Mouse (Mus musculus) cerebellum, adult 2 months (tissue): ENCODE measurements around the gene Mthfsd. TPM values are rescaled to one million over a fixed set of nuclear protein-coding genes. Genes with fewer than 3 reads are reported as not detected.
A peak's percentile ranks its signal among the peaks of the same experiment; 100 is the strongest.

Experiments
- DNase-seq, 2 experiments: peaks; one replicate each; pipeline ENCODE4 v3.0.0; 2021
- H3K27ac ChIP-seq: fragments of 200-500 bp; 2 replicates; pipeline ENCODE4 v1.5.1; 2012; ENCODE audit warnings: low read length, control low read depth, inconsistent platforms; ENCODE audit not compliant: insufficient read depth
- H3K27me3 ChIP-seq: fragments of 200-500 bp; 2 replicates; pipeline ENCODE4 v1.6.1; 2012; ENCODE audit warnings: inconsistent platforms, mild to moderate bottlenecking, low read length, moderate library complexity; ENCODE audit not compliant: control insufficient read depth, insufficient read depth
- H3K4me1 ChIP-seq: fragments of 200-500 bp; 2 replicates; pipeline ENCODE4 v1.6.1; 2011; ENCODE audit warnings: low read length; ENCODE audit not compliant: control insufficient read depth, insufficient read depth
- H3K4me3 ChIP-seq: fragments of 200-500 bp; replicated peaks from 2 replicates; pipeline ENCODE3; 2011; ENCODE audit warnings: mild to moderate bottlenecking, low read depth, low read length, control low read depth; ENCODE audit not compliant: insufficient read depth
- CTCF ChIP-seq: fragments of 200-500 bp; IDR thresholded peaks from 2 replicates; pipeline ENCODE4 v1.5.1; 2011; ENCODE audit warnings: low read depth, mild to moderate bottlenecking, control low read depth, low read length, moderate library complexity, borderline replicate concordance; ENCODE audit not compliant: insufficient read depth
- POLR2A ChIP-seq: fragments of 200-500 bp; IDR thresholded peaks from 2 replicates; pipeline ENCODE4 v1.6.1; 2011; ENCODE audit warnings: low read length, control low read depth, borderline replicate concordance; ENCODE audit not compliant: insufficient read depth
- WGBS: fragments of 180-500 bp; shearing (Covaris S2); methylation state at CpG from one replicate; pipeline ENCODE4 v1.1.7; 2018; 5-methylcytosine and 5-hydroxymethylcytosine counted together
- polyA plus RNA-seq: library from polyadenylated mRNA; depleted of rRNA; stranded (reverse); fragments of >200 nt; gene quantifications from 2 replicates; pipeline ENCODE4 v1.2.3, GENCODE M21; 2012

Gene Mthfsd
- polyA plus RNA-seq, 1 experiment = 119 TPM

- H3K27ac ChIP-seq = no peak overlapping the region
- peak; percentile 93 to 99 for DNase-seq
- TF ChIP-seq POLR2A (no peak), CTCF (peak; percentile 98)
- H3K27me3 ChIP-seq = peaks cover 11% of the 10 kb centered on the region; the same call in 1 of the 2 replicates
- H3K4me3 ChIP-seq = no peak overlapping the region
- H3K4me1 ChIP-seq = no peaks in the 10 kb centered on the region
- WGBS = under 1% methylated on average over 21 of the region's 21 CpGs
Observed at GRCm38 (mm10) chr8:121113261-121113660, 5.1 kb upstream of the Mthfsd start.

DNA sequence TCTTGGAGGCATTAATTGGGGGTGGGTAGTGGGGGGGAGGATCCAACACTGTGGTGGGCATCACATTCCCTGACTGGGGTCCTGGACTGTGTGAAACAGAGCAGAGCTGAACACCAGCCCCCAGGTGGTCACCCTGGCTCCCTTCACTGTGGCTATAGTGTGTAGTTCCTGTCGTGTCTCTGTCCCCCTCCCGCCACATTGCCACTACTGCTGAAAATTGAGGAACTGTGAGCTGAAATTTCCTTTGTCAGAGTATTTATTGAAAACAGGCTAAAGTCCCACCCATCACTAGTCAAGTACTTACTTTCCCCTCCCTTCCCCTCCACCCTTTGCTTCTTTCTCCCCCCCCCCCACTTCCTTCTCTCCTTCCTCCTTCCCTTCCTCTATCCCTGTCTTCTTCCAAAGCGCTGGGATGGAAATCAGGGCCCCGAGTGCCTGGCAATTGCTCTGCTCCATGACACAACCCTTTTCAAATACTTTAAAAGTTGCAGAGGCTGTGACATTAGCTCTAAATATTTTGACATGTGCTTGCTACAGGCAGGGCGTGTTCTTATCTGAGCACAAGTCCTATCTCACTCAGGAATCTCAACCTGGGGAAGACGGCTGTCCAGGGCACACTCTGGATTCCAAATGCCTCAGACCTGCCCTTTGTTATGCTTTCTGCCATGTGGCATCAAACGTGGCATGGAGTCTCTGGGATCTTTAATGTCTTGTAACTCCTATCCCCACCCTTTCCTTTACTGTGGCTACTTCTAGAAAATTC, 3.1 kb upstream of the Mthfsd start:
- 56% methylated on average over 7 of the region's 7 CpGs for WGBS

GRCm38 (mm10) chr8:121108657-121109056, 465 bp upstream of the Mthfsd start:
- peaks cover under 1% of the 10 kb centered on the region; the same call in 1 of the 2 replicates for H3K27me3 ChIP-seq
- no peak for TF ChIP-seq CTCF
- no peak for TF ChIP-seq POLR2A
- DNase-seq = no peak
- no peak overlapping the region; the same call in 1 of the 2 replicates for H3K27ac ChIP-seq
- peaks cover 8% of the 10 kb centered on the region for H3K4me1 ChIP-seq
- 9% methylated on average over 5 of the region's 5 CpGs for WGBS
- peak overlapping the region; percentile 75 for H3K4me3 ChIP-seq

More for the DNA sequence above, 3.1 kb upstream of the Mthfsd start:
- Histone ChIP-seq H3K4me1 (peaks cover 6% of the 10 kb centered on the region; the same call in 1 of the 2 replicates), H3K4me3 (no peak overlapping the region), H3K27ac (no peak overlapping the region), H3K27me3 (peaks cover 6% of the 10 kb centered on the region; the same call in 1 of the 2 replicates)
- no peak for DNase-seq
- TF ChIP-seq POLR2A (no peak), CTCF (no peak)

DNA sequence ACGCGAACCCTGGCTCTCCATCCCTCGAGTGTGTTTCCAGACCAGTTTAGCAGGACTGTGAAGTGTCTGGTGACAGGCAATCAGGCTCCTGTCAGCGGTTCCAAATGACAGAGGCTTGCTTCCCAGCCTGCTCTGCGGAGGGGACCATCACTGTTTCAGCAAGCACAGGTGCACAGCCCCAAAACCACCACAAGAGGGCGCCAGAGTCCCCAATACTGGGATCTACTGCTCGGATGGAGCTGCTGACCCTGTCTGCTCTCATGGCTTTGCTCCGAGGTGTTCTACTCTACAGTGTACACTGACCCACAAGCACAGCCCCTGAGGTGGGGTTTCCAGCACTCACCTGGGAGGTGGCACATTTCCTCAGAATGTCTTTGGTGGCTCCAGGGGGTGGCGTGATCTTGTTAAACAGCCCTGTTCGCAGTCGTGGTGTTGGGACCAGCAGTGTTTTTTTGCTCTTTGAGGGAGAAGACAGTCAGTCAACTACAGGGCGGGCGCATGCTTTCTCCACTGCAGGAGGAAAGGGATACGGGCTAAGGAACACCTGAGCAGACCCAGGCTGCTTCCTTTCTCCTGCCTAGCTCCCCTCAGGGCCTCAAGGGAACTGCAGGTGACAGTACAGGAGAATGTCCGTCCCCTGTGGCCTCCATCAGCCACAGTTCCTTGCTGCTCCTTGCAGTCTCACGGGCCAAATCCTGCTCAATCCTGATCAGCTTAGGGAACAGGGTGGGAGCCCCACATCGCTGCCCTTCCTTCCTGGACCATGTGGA, 4.0 kb downstream of the Mthfsd start:
- peak; percentile 55 to 70 for DNase-seq
- Histone ChIP-seq H3K27ac (no peak overlapping the region), H3K4me1 (peaks cover 8% of the 10 kb centered on the region), H3K27me3 (no peaks in the 10 kb centered on the region), H3K4me3 (no peak overlapping the region)
- TF ChIP-seq CTCF (peak; percentile 88), POLR2A (no peak)
- 48% methylated on average over 17 of the region's 17 CpGs for WGBS

- WGBS = 42% methylated on average over 6 of the region's 6 CpGs
- Histone ChIP-seq H3K4me1 (peaks cover 2% of the 10 kb centered on the region; the same call in 1 of the 2 replicates), H3K27me3 (peaks cover 3% of the 10 kb centered on the region; the same call in 1 of the 2 replicates), H3K4me3 (no peak overlapping the region), H3K27ac (no peak overlapping the region)
- no peak for DNase-seq
- no peak for TF ChIP-seq CTCF
Observed at GRCm38 (mm10) chr8:121093496-121093895, 14.7 kb downstream of the Mthfsd start.

- TF ChIP-seq CTCF (peak; percentile 83), POLR2A (no peak)
- Histone ChIP-seq H3K27me3 (peaks cover 4% of the 10 kb centered on the region; the same call in 1 of the 2 replicates), H3K4me1 (peaks cover 2% of the 10 kb centered on the region; the same call in 1 of the 2 replicates), H3K4me3 (no peak overlapping the region), H3K27ac (no peak overlapping the region)
- peak; percentile 58 to 77 for DNase-seq
- 4% methylated on average over 16 of the region's 16 CpGs for WGBS
Observed at GRCm38 (mm10) chr8:121092627-121093026, 15.6 kb downstream of the Mthfsd start.

- peaks cover 4% of the 10 kb centered on the region; the same call in 1 of the 2 replicates for H3K27me3 ChIP-seq
- H3K4me1 ChIP-seq = peaks cover 2% of the 10 kb centered on the region; the same call in 1 of the 2 replicates
- H3K27ac ChIP-seq = no peak overlapping the region
- no peak for TF ChIP-seq CTCF
- TF ChIP-seq POLR2A = no peak
- DNase-seq = no peak
- H3K4me3 ChIP-seq = no peak overlapping the region
- 15% methylated on average over 6 of the region's 6 CpGs for WGBS
Observed at GRCm38 (mm10) chr8:121092141-121092540, 16.1 kb downstream of the Mthfsd start.

GRCm38 (mm10) chr8:121090716-121091115, 17.5 kb downstream of the Mthfsd start:
- Histone ChIP-seq H3K4me3 (no peak overlapping the region), H3K4me1 (peaks cover 2% of the 10 kb centered on the region; the same call in 1 of the 2 replicates), H3K27ac (no peak overlapping the region), H3K27me3 (peaks cover 4% of the 10 kb centered on the region; the same call in 1 of the 2 replicates)
- no peak for TF ChIP-seq POLR2A
- no peak for TF ChIP-seq CTCF
- WGBS = 0% methylated on average over 1 of the region's 1 CpGs
- no peak for DNase-seq
